Mouse (Mus musculus): Measurements from ENCODE around the gene Scn1b. TPM values are rescaled to one million over a fixed set of nuclear protein-coding genes. Genes with fewer than 3 reads are reported as not detected.
A peak's percentile ranks its signal among the peaks of the same experiment; 100 is the strongest.

Gene Scn1b
- total and polyA plus RNA-seq, 3 experiments: 31.8 to 41.9 (median 32.5) TPM

DNA sequence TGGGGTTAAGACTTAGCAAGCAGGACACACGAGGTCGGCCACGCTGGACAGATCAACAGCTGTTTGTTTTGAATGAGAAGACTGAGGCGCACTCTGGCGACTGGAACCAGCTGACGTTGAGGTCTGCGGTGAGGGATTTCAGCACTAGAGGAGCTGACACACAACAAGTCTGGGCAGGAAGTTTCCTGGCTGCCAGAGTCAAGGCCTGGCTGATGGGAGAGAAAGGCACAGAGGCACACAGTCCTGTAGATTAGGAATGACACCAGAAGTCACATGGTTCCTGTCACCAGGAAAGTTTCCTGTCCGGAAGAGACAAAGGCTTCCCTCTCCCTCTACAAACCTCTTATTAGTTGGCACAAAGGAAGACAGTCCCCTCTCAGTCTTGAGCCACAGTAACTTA lies 41.6 kb upstream of the Scn1b start:
- H3K9ac ChIP-seq (ENCODE audit: low read depth, low read length): no peak overlapping the region
- H3K27me3 ChIP-seq (ENCODE audit: control insufficient read depth, insufficient read depth, low read length): no peaks in the 10 kb centered on the region
- H3K36me3 ChIP-seq (ENCODE audit: control insufficient read depth, insufficient read depth, low read length): no peaks in the 10 kb centered on the region
- H3K4me1 ChIP-seq (ENCODE audit: control insufficient read depth, insufficient read depth, low read length): peaks cover 4% of the 10 kb centered on the region
- peak in 1 of 2 experiments; percentile 41 for DNase-seq
- H3K79me2 ChIP-seq (replicated peaks; ENCODE audit: control insufficient read depth, insufficient read depth, low read length): no peaks in the 10 kb centered on the region
- WGBS: 15% methylated on average over 8 of the region's 8 CpGs
- H3K27ac ChIP-seq: no peak overlapping the region
- TF ChIP-seq POLR2A (IDR thresholded peaks at IDR 0.05; ENCODE audit: insufficient read depth, low read depth, low read length) (no peak), EP300 (IDR thresholded peaks at IDR 0.05; ENCODE audit: insufficient read depth, low read depth, low read length) (no peak), CTCF (IDR thresholded peaks at IDR 0.05) (peak; percentile 7; the same call in 1 of the 2 replicates)
- intact Hi-C loops (cut with DNase I): no loop called here
- H3K4me3 ChIP-seq: no peak overlapping the region

DNA sequence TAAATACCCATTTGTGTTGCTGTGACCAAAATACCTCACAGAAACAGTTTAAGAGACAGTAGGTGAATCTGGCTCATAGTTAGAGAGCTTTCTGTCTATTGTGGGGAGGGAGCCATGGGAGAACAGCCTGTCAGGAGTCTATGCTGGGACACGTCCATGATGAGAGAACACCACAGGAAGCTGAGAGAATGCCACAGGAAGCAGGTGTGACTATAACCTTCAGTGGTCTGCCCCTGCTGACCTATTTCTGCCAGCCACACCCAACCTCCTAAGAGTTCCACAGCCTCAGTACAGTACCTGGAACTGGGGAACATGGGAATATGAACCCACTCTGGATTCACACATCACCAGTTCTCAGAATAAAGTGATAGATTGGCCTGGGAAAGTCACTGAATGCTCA lies 37.9 kb upstream of the Scn1b start:
- Histone ChIP-seq H3K79me2 (replicated peaks; ENCODE audit: control insufficient read depth, insufficient read depth, low read length) (no peaks in the 10 kb centered on the region), H3K27ac (no peak overlapping the region), H3K36me3 (ENCODE audit: control insufficient read depth, insufficient read depth, low read length) (no peaks in the 10 kb centered on the region), H3K4me3 (no peak overlapping the region), H3K9ac (ENCODE audit: low read depth, low read length) (no peak overlapping the region), H3K27me3 (ENCODE audit: control insufficient read depth, insufficient read depth, low read length) (no peaks in the 10 kb centered on the region), H3K4me1 (ENCODE audit: control insufficient read depth, insufficient read depth, low read length) (peaks cover 6% of the 10 kb centered on the region)
- WGBS: 38% methylated on average over 1 of the region's 1 CpGs
- TF ChIP-seq CTCF (IDR thresholded peaks at IDR 0.05): no peak
- no peak for TF ChIP-seq EP300 (IDR thresholded peaks at IDR 0.05; ENCODE audit: insufficient read depth, low read depth, low read length)
- TF ChIP-seq POLR2A (IDR thresholded peaks at IDR 0.05; ENCODE audit: insufficient read depth, low read depth, low read length): no peak
- no peak for DNase-seq
- intact Hi-C loops (cut with DNase I): no loop called here

DNA sequence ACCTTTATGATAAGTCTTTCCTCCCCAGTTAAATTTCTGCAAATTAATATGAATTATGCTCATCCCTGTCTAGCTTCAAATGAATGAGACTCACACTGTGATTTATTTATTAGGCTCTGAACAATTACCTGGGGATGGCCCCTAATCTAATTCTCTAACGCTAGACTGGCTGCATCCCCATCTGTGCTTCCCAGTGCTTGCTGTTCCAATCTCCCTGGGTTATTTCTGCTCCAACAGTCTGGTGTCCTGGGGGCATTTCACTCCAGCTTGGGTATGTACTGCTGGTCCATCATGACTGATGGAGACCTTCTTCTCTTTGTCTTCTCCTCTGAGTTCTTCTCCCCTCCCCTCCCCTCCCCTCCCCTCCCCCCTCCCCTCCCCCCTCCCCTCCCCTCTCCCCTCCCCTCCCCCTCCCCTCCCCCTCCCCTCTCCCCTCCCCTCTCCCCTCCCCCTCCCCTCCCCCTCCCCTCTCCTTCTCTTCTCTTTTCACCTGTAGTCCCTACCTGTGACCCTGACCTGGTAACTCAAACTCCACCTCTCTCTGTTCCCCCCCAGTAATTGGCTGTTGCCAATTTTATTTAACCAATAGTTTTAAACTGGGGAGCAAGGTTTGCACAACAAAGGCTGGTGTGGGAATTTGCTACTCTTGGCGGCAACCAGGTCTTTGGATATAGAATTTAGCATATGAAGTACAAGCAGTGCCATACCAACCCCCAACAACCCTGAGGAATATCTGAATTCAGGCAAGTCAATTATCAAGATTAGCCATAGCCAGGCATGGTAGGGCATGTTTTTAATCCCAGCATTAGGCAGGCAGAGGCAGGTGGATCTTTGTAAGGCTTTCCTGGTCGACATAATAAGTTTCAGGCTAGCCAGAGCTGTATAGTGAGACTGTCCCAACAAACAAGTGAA lies 37.1 kb upstream of the Scn1b start:
- DNase-seq: no peak
- H3K36me3 ChIP-seq (ENCODE audit: control insufficient read depth, insufficient read depth, low read length): no peaks in the 10 kb centered on the region
- no peaks in the 10 kb centered on the region for H3K27me3 ChIP-seq (ENCODE audit: control insufficient read depth, insufficient read depth, low read length)
- no peak overlapping the region for H3K4me3 ChIP-seq
- H3K4me1 ChIP-seq (ENCODE audit: control insufficient read depth, insufficient read depth, low read length): peaks cover 6% of the 10 kb centered on the region
- H3K9ac ChIP-seq (ENCODE audit: low read depth, low read length): no peak overlapping the region
- no peaks in the 10 kb centered on the region for H3K79me2 ChIP-seq (replicated peaks; ENCODE audit: control insufficient read depth, insufficient read depth, low read length)
- no peak for TF ChIP-seq EP300 (IDR thresholded peaks at IDR 0.05; ENCODE audit: insufficient read depth, low read depth, low read length)
- no peak for TF ChIP-seq CTCF (IDR thresholded peaks at IDR 0.05)
- TF ChIP-seq POLR2A (IDR thresholded peaks at IDR 0.05; ENCODE audit: insufficient read depth, low read depth, low read length): no peak
- 70% methylated on average over 3 of the region's 3 CpGs for WGBS
- no peak overlapping the region for H3K27ac ChIP-seq
- intact Hi-C loops (cut with DNase I): no loop called here

GRCm38 (mm10) chr7:31162324-31162723 lies 35.5 kb upstream of the Scn1b start:
- intact Hi-C loops (cut with DNase I): no loop called here
- DNase-seq: no peak
- Histone ChIP-seq H3K27ac (no peak overlapping the region), H3K27me3 (ENCODE audit: control insufficient read depth, insufficient read depth, low read length) (no peaks in the 10 kb centered on the region), H3K4me1 (ENCODE audit: control insufficient read depth, insufficient read depth, low read length) (peaks cover 2% of the 10 kb centered on the region; the same call in 1 of the 2 replicates), H3K9ac (ENCODE audit: low read depth, low read length) (no peak overlapping the region), H3K36me3 (ENCODE audit: control insufficient read depth, insufficient read depth, low read length) (no peaks in the 10 kb centered on the region), H3K79me2 (replicated peaks; ENCODE audit: control insufficient read depth, insufficient read depth, low read length) (no peaks in the 10 kb centered on the region), H3K4me3 (no peak overlapping the region)
- no peak for TF ChIP-seq CTCF (IDR thresholded peaks at IDR 0.05)
- TF ChIP-seq EP300 (IDR thresholded peaks at IDR 0.05; ENCODE audit: insufficient read depth, low read depth, low read length): no peak
- no peak for TF ChIP-seq POLR2A (IDR thresholded peaks at IDR 0.05; ENCODE audit: insufficient read depth, low read depth, low read length)
- 48% methylated on average over 11 of the region's 11 CpGs for WGBS

DNA sequence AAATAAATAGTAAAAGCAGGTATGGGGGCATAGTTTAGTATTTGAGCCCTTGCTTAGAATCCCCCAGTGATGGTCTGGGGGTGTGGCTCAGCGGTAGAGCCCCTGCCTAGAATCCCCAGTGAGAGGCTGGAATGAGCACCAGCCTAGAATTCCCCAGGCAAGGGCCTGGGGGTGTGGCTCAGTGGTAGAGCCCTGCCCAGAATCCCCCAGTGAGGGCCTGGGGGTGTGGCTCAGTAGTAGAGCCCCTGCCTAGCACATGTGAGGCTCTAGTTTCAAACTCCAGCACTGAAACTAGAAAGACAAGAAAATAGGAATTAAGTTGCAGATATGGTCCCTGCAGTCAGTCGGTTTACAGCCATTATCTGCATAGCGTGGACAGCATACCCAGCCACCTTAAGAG lies 35.0 kb upstream of the Scn1b start:
- intact Hi-C loops (cut with DNase I): no loop called here
- H3K9ac ChIP-seq (ENCODE audit: low read depth, low read length): no peak overlapping the region
- H3K27me3 ChIP-seq (ENCODE audit: control insufficient read depth, insufficient read depth, low read length): no peaks in the 10 kb centered on the region
- TF ChIP-seq POLR2A (IDR thresholded peaks at IDR 0.05; ENCODE audit: insufficient read depth, low read depth, low read length) (no peak), CTCF (IDR thresholded peaks at IDR 0.05) (no peak), EP300 (IDR thresholded peaks at IDR 0.05; ENCODE audit: insufficient read depth, low read depth, low read length) (no peak)
- 64% methylated on average over 3 of the region's 3 CpGs for WGBS
- H3K36me3 ChIP-seq (ENCODE audit: control insufficient read depth, insufficient read depth, low read length): no peaks in the 10 kb centered on the region
- H3K4me1 ChIP-seq (ENCODE audit: control insufficient read depth, insufficient read depth, low read length): peaks cover 2% of the 10 kb centered on the region; the same call in 1 of the 2 replicates
- H3K4me3 ChIP-seq: no peak overlapping the region
- no peaks in the 10 kb centered on the region for H3K79me2 ChIP-seq (replicated peaks; ENCODE audit: control insufficient read depth, insufficient read depth, low read length)
- DNase-seq: no peak
- no peak overlapping the region for H3K27ac ChIP-seq

GRCm38 (mm10) chr7:31161246-31161645 lies 34.4 kb upstream of the Scn1b start:
- intact Hi-C loops (cut with DNase I): no loop called here
- H3K79me2 ChIP-seq (replicated peaks; ENCODE audit: control insufficient read depth, insufficient read depth, low read length): no peaks in the 10 kb centered on the region
- TF ChIP-seq CTCF (IDR thresholded peaks at IDR 0.05) (no peak), POLR2A (IDR thresholded peaks at IDR 0.05; ENCODE audit: insufficient read depth, low read depth, low read length) (no peak), EP300 (IDR thresholded peaks at IDR 0.05; ENCODE audit: insufficient read depth, low read depth, low read length) (no peak)
- peaks cover 2% of the 10 kb centered on the region; the same call in 1 of the 2 replicates for H3K4me1 ChIP-seq (ENCODE audit: control insufficient read depth, insufficient read depth, low read length)
- no peak overlapping the region for H3K4me3 ChIP-seq
- no peaks in the 10 kb centered on the region for H3K27me3 ChIP-seq (ENCODE audit: control insufficient read depth, insufficient read depth, low read length)
- no peak overlapping the region for H3K27ac ChIP-seq
- 90% methylated on average over 3 of the region's 3 CpGs for WGBS
- no peak overlapping the region for H3K9ac ChIP-seq (ENCODE audit: low read depth, low read length)
- DNase-seq: no peak
- H3K36me3 ChIP-seq (ENCODE audit: control insufficient read depth, insufficient read depth, low read length): no peaks in the 10 kb centered on the region
